Mouse (Mus musculus): ENCODE measurements around the gene Fbxo4. TPM values are rescaled to one million over a fixed set of nuclear protein-coding genes. Genes with fewer than 3 reads are reported as not detected.
A peak's percentile ranks its signal among the peaks of the same experiment; 100 is the strongest.

Gene Fbxo4
- polyA plus RNA-seq (2011; ENCODE audit: insufficient read depth, insufficient read length, low replicate concordance, missing spikeins), result 8.3 and 15.6 TPM in 2 replicates

- no peaks in the 10 kb centered on the region; the same call in 1 of the 2 replicates for H3K4me1 ChIP-seq (ENCODE audit: control insufficient read depth, insufficient read depth, low read length)
- under 1% methylated on average over 61 of the region's 61 CpGs for WGBS
Observed at GRCm38 (mm10) chr15:3979061-3979848, at the start of gene Fbxo4. Gene Fbxo4 (minus strand): TSS chr15:3979573.

DNA sequence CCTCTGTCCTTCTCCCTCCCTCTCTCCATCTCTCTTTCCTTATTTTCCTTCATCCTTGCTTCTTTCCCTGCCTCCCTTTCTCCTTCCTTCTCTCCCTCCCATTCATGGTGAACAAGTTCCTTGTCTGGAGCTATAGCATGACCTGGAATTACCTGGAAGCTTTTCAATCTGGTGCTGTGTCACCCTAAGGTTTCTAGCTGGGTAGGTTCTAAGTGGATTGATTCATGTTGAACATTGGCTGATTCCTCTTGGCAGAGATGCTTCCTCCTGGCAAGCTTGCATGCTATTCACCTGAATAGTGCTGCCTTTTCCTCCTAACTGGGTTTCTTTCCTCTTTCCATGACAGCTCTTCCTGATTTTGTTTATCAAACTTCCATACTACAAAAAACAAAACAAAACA is 49.6 kb upstream of the Fbxo4 start:
- no peaks in the 10 kb centered on the region; the same call in 1 of the 2 replicates for H3K4me1 ChIP-seq (ENCODE audit: control insufficient read depth, insufficient read depth, low read length)
- no peak overlapping the region for H3K27ac ChIP-seq (ENCODE audit: control insufficient read depth, insufficient read depth, low read depth, low read length, poor library complexity)
- no peak overlapping the region for H3K4me3 ChIP-seq (replicated peaks; ENCODE audit: control insufficient read depth, low read depth, low read length)
- TF ChIP-seq POLR2A (IDR thresholded peaks at IDR 0.05; ENCODE audit: borderline replicate concordance, control insufficient read depth, low read depth, low read length), result no peak
- no peak for TF ChIP-seq CTCF (IDR thresholded peaks at IDR 0.05; ENCODE audit: control insufficient read depth, insufficient read depth, low read length)

More at GRCm38 (mm10) chr15:3979061-3979848, at the start of gene Fbxo4:
- Histone ChIP-seq H3K4me3 (replicated peaks; ENCODE audit: control insufficient read depth, low read depth, low read length) (peak within 1 kb of the TSS; percentile 78), H3K27ac (ENCODE audit: control insufficient read depth, insufficient read depth, low read depth, low read length, poor library complexity) (peak within 1 kb of the TSS; percentile 99)
- TF ChIP-seq CTCF (IDR thresholded peaks at IDR 0.05; ENCODE audit: control insufficient read depth, insufficient read depth, low read length), result no peak
- TF ChIP-seq POLR2A (IDR thresholded peaks at IDR 0.05; ENCODE audit: borderline replicate concordance, control insufficient read depth, low read depth, low read length), result peak; percentile 65; the same call in 1 of the 2 replicates

- 89% methylated on average over 6 of the region's 6 CpGs for WGBS
- H3K4me3 ChIP-seq (replicated peaks; ENCODE audit: control insufficient read depth, low read depth, low read length), result no peak overlapping the region
- H3K27ac ChIP-seq (ENCODE audit: control insufficient read depth, insufficient read depth, low read depth, low read length, poor library complexity), result no peak overlapping the region
- no peaks in the 10 kb centered on the region; the same call in 1 of the 2 replicates for H3K4me1 ChIP-seq (ENCODE audit: control insufficient read depth, insufficient read depth, low read length)
- TF ChIP-seq POLR2A (IDR thresholded peaks at IDR 0.05; ENCODE audit: borderline replicate concordance, control insufficient read depth, low read depth, low read length) (no peak), CTCF (IDR thresholded peaks at IDR 0.05; ENCODE audit: control insufficient read depth, insufficient read depth, low read length) (no peak)
Observed at GRCm38 (mm10) chr15:4028411-4028700, 49.0 kb upstream of the Fbxo4 start.

- H3K4me3 ChIP-seq (replicated peaks; ENCODE audit: control insufficient read depth, low read depth, low read length), result peak overlapping the region; percentile 75
- H3K27ac ChIP-seq (ENCODE audit: control insufficient read depth, insufficient read depth, low read depth, low read length, poor library complexity), result no peak overlapping the region
- WGBS, result 17% methylated on average over 6 of the region's 6 CpGs
- H3K4me1 ChIP-seq (ENCODE audit: control insufficient read depth, insufficient read depth, low read length), result no peaks in the 10 kb centered on the region; the same call in 1 of the 2 replicates
- TF ChIP-seq POLR2A (IDR thresholded peaks at IDR 0.05; ENCODE audit: borderline replicate concordance, control insufficient read depth, low read depth, low read length), result no peak
- no peak for TF ChIP-seq CTCF (IDR thresholded peaks at IDR 0.05; ENCODE audit: control insufficient read depth, insufficient read depth, low read length)
Observed at GRCm38 (mm10) chr15:4027671-4028410, 48.5 kb upstream of the Fbxo4 start.

GRCm38 (mm10) chr15:4026831-4027584 is 47.6 kb upstream of the Fbxo4 start:
- TF ChIP-seq POLR2A (IDR thresholded peaks at IDR 0.05; ENCODE audit: borderline replicate concordance, control insufficient read depth, low read depth, low read length) (peak; percentile 30; the same call in 1 of the 2 replicates), CTCF (IDR thresholded peaks at IDR 0.05; ENCODE audit: control insufficient read depth, insufficient read depth, low read length) (no peak)
- under 1% methylated on average over 65 of the region's 65 CpGs for WGBS
- H3K27ac ChIP-seq (ENCODE audit: control insufficient read depth, insufficient read depth, low read depth, low read length, poor library complexity), result peak overlapping the region; percentile 87
- no peaks in the 10 kb centered on the region; the same call in 1 of the 2 replicates for H3K4me1 ChIP-seq (ENCODE audit: control insufficient read depth, insufficient read depth, low read length)
- H3K4me3 ChIP-seq (replicated peaks; ENCODE audit: control insufficient read depth, low read depth, low read length), result peak overlapping the region; percentile 75

DNA sequence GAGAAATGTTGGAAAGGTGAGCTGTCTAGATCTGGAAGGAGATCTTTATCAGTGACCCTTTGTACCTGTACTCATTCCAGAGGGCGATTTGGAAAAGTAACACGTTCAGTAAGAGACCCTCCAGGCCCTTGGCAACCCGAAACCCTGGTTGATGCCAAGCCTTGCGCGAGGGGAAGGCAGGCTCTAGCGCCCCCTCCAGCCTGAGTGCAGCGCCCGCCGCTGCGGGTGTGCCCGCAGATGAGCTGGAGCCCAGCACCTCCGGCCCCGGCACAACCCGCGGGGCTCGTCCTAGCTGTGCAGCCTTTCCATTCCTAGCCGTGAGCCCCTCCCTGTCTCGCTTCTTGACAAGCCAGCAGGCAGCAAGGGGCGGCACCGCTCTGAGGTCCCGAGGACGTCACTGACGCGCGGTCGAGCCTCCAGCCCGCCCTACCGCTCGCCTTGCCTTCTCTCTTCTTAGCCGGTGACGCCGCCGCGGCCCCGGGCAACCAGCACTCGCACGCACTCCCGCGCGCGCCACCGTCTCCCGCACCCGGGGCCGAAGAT is 46.9 kb upstream of the Fbxo4 start, which contains the start of gene Oxct1:
Gene Oxct1, plus strand, starts transcription at position 153 of the 543 bp plus-strand sequence.
- Histone ChIP-seq H3K4me3 (replicated peaks; ENCODE audit: control insufficient read depth, low read depth, low read length) (peak within 1 kb of the TSS; percentile 75), H3K4me1 (ENCODE audit: control insufficient read depth, insufficient read depth, low read length) (no peaks in the 10 kb centered on the region; the same call in 1 of the 2 replicates), H3K27ac (ENCODE audit: control insufficient read depth, insufficient read depth, low read depth, low read length, poor library complexity) (peak within 1 kb of the TSS; percentile 87)
- under 1% methylated on average over 45 of the region's 45 CpGs for WGBS
- TF ChIP-seq POLR2A (IDR thresholded peaks at IDR 0.05; ENCODE audit: borderline replicate concordance, control insufficient read depth, low read depth, low read length), result peak; percentile 60; the same call in 1 of the 2 replicates
- TF ChIP-seq CTCF (IDR thresholded peaks at IDR 0.05; ENCODE audit: control insufficient read depth, insufficient read depth, low read length), result peak; percentile 49

DNA sequence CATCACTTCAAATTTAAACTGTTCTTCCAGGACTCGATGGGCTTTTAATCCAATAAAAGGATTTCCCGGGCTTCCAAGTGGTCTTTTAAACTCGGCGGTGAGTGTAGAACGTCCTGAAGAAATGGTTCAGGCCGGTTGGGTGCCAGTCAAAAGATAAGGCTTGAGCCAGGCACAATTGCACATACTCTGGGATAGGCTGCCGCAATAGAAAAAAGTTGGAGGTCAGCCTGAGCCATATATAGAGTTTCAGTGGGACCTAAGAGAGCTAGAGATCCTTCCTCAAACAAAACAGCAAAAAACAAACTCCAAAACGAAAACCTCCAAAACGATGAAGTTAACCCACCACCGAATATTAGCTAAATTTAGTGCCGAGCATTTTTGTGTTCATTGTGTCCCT is 46.1 kb upstream of the Fbxo4 start:
- Histone ChIP-seq H3K4me1 (ENCODE audit: control insufficient read depth, insufficient read depth, low read length) (no peaks in the 10 kb centered on the region; the same call in 1 of the 2 replicates), H3K4me3 (replicated peaks; ENCODE audit: control insufficient read depth, low read depth, low read length) (no peak overlapping the region), H3K27ac (ENCODE audit: control insufficient read depth, insufficient read depth, low read depth, low read length, poor library complexity) (no peak overlapping the region)
- whole genome bisulfite sequencing, result 61% methylated on average over 11 of the region's 11 CpGs
- TF ChIP-seq POLR2A (IDR thresholded peaks at IDR 0.05; ENCODE audit: borderline replicate concordance, control insufficient read depth, low read depth, low read length) (no peak), CTCF (IDR thresholded peaks at IDR 0.05; ENCODE audit: control insufficient read depth, insufficient read depth, low read length) (no peak)

Data from bone marrow, adult 2 months (tissue).